Mouse (Mus musculus): ENCODE data around the gene Myo1g.

- no peak for TF ChIP-seq CTCF (IDR thresholded peaks at IDR 0.05; ENCODE audit: borderline replicate concordance, insufficient read depth, low read depth, low read length)
- TF ChIP-seq POLR2A (IDR thresholded peaks at IDR 0.05; ENCODE audit: borderline replicate concordance, insufficient read depth, low read length), result no peak
Measured at GRCm38 (mm10) chr11:6525241-6525640, 4.5 kb upstream of the Myo1g start.

Data from cerebellum, adult 2 months (tissue).